Mouse (Mus musculus): ENCODE measurements around the gene Smpd1. TPM values are rescaled to one million over a fixed set of nuclear protein-coding genes. Genes with fewer than 3 reads are reported as not detected.

The Smpd1 gene
- 10 to 100 TPM; 50.9 to 51.5 TPM for total RNA-seq (2021)
- long read RNA-seq, experiment 1, transcript Smpd1-201 (6 exons, 2,412 nt) = major isoform, 41 of 49 reads
- long read RNA-seq, experiment 1, partial matches to known transcripts = 4 of 49 reads
- long read RNA-seq, experiment 1, other reads (novel, unspliced or antisense) = 4 of 49 reads
- long read RNA-seq, experiment 2, transcript Smpd1-201 (6 exons, 2,412 nt) = major isoform, 64 of 73 reads
- long read RNA-seq, experiment 2, partial matches to known transcripts = 5 of 73 reads
- long read RNA-seq, experiment 2, other reads (novel, unspliced or antisense) = 4 of 73 reads

DNA sequence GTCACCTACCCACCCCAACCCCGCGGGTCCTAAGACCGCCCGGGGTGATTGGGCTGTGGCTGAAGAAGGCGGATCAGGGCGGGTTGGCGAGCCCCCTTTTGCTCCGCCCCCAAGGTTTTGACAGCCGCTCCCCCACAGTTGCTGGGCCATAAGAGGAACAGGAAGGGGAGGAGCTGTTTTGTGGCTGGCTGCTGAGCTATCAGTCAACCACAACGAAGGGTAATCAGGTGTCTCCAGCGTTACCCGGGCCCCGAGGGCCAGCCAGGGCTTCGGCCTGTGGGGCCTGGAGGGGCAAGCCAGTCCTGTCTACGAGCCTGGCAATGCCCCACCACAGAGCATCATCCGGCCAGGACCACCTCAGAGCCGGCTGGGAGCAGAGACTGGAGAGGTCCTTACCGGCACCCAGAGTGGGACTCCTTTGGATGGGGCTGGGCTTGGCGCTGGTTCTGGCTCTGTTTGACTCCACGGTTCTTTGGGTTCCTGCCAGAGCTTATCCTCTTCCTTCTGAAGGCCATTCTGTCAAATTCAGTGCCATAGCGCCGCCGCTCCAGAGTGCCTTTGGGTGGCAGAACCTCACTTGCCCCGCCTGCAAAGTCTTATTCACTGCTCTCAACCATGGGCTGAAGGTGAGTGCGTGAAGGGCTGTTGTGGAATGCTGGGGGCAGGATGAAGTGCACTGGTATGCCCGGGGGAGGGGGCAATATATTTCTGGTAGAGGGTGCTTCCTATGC, at the start of gene Smpd1:
TSS of gene Smpd1 (plus strand) at position 149 of the 731 bp plus-strand sequence.
- peak; percentile 82 to 90 for DNase-seq
- intact Hi-C loops (cut with DNase I) = loop anchor here (2.0 kb wide), 1 partner anchor 26 kb away; the partner anchor contains the start of gene Apbb1

DNA sequence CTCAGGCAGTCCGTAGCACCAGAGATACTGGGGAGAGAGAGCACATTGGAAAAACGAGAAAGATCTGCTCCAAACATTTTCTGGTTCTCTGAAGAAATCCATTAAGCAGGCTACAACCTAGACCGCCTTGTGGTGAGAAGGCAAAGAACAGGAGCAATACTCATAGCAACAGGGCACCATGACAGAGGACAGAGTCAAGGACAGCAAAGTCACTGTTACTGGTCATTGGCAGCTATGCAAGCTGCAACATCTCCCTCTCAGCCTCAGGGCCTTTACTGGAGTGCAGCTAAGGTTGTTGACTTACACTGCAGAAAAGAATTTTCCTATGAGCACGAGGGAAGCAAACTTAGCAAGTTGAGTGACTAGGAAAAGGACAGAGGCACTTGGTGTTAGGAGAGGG, 46.9 kb upstream of the Smpd1 start:
- DNase-seq = no peak
- intact Hi-C loops (cut with DNase I) = no loop called here

DNA sequence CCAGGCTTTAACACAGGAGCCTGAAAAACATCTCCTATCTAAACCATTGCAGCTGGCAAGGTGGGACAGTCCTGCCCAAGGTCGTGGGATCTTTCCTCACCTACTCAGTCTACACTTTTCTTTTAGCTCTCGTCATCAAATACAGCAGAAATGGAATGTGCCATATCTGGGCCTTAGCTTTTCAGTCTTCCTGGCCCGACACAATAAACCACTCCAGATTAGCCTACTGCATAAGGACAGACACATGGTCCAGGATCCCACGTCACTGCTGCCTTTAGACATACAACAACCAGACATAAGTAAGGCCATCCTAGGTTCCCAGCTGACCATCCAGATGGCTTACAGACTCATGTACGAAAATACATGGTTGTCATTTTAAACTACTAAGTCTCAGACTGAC, 44.0 kb upstream of the Smpd1 start:
- intact Hi-C loops (cut with DNase I) = loop anchor here (5.0 kb wide), 1 partner anchor 33 kb away; no protein-coding TSS in a partner anchor
- no peak for DNase-seq

DNA sequence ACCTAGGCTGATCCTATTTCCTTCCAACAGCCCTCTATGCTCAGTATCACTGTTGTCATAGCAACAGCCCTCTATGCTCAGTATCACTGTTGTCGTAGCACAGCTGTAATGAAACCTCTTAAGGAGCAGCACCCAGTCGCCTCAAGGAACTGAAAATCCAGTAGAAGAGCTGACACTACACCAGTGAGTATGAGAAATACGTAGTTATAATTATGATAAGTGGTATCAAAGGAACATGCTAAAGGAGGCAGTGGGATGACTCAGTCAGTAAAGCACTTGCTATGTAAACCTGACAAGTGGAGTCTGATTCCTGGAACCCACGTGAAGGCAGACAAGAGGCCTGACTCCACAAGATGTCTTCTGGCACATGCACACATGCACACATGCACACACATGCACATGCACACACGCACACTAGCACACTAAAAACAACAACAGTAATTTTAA, 40.3 kb upstream of the Smpd1 start:
- intact Hi-C loops (cut with DNase I) = loop anchor here (2.0 to 5.0 kb wide), 2 partner anchors 37 to 101 kb away; no protein-coding TSS in a partner anchor
- DNase-seq = no peak

DNA sequence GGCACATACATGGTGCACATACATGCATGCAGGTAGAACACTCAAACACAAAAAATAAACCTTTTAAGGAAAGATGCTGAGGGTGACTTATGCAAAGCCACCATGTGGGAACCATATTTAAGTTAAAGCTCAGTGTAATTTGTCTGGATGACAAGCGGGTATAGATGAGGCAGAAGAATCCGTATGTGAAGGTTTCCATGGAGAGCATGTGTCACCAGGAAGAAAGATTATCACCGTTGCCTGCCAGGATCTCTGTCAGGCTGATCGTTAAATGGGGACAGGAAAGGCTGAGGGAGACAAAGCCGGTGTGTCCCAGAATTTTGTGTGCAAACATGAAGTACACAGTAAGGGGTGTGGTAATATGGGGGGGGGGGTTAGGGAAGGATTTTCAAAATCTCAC, 39.6 kb upstream of the Smpd1 start:
- intact Hi-C loops (cut with DNase I) = loop anchor here (2.0 to 5.0 kb wide), 2 partner anchors 37 to 102 kb away; no protein-coding TSS in a partner anchor
- no peak for DNase-seq

DNA sequence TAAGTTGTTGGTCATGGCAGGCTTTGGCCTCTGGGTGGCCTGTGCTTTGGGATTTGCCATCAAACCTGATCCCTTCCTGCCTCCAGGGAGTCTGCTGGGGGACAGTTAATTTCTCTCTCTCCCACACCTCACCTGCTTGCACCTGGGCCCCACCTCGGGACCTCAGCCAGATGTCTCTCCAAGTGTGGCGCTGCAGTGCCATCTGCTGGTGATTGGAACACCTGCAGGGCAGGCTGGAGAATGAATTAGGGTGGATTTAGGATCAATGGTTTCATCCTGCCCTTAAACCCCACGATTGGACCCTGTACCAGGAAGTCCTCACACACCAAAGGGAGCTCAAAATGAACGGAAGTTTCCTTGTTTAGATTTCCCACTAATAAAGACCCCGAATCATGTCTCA, 39.0 kb upstream of the Smpd1 start:
- intact Hi-C loops (cut with DNase I) = loop anchor here (2.0 kb wide), 1 partner anchor 102 kb away; no protein-coding TSS in a partner anchor

DNA sequence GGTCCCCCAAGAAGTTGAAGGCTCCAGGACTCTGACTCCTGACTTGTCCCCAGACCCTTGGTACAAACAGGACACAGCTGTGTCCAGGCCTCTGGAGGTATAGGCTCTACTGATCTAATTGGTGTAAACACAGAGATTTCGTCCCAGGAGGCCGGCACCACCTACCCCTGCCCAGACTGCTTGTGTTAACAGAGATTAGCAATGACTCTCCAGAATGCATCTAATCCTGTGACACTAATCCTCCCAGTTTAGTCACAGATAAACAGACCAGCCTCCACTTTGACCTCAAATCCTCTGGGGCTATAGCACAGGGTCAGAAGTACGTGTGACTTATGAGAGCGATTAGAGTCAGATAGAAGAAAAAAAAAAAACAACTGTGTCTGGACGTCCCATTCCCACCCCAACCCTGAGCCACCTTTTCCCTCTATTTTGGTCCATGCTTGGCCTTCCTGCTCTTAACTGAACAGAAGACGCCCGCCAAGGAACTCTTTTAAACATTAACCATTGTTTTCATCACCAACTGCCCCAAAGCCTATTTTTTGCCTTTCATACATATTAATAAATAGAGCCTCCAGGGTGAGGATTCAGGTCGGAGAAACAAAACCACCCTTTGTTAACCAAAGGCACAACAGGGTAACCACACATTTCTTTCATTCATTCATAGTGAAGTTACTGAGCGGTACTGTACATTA, 37.3 kb upstream of the Smpd1 start:
- DNase-seq = no peak
- intact Hi-C loops (cut with DNase I) = no loop called here

More for the DNA sequence above, 39.0 kb upstream of the Smpd1 start:
- peak; percentile 27 to 36 for DNase-seq

DNA sequence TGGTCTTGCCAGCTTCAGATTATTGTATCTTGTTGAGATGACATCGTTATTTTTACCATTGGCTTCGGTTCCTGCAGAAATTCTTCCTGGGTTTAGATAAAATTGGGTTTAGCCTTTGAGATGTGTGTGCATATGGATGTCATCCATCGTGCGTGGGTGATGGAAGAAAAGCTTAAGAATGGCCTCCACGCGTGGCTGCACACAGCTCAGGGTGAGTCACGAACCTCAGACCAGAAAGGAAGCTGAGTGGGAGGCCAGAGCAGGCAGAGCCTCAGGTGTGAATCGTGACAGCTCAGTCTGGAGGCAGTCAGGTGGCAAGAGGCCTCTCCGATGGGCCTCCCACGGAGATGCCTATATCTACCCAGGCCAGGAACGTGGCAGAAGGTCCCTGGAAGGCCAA, 34.8 kb upstream of the Smpd1 start:
- intact Hi-C loops (cut with DNase I) = no loop called here
- DNase-seq = no peak

DNA sequence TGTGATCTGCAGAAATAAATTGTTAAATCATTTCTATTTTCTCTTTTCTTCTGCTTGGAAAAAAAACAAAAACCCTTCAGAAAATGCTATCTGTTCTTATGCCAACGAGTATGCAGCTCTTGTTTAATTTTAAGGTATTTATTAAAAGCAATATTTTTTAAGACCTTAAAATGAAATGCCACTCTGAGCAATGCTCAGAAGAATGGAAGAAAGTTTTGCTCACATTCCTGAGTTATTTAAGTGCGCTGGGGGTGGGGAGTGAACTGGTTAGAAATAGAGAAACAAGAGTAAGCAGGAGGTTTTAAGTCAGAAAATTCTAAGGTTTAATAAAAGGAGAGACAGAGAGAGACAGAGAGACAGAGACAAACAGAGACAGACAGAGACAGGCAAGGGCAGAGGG, 34.4 kb upstream of the Smpd1 start:
- intact Hi-C loops (cut with DNase I) = no loop called here
- no peak for DNase-seq

DNA sequence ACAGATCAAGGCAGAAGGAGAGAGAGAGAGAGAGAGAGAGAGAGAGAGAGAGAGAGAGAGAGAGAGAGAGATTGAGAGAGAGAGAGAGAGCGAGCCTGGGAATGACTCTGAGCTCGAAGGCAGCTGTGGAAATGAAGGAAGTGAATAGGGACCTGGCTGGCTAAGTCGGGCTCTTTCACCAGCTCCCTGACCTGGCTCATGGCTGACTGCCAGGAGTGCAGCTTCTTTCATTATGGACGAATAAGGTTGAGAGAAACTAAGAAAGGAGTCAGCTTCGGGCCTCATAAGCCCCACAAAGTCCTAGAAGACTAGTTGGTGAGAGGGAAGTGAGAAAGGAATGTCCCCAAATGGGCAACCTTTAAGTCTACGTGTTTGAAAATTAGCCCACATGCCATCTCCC, 34.0 kb upstream of the Smpd1 start:
- DNase-seq = no peak
- intact Hi-C loops (cut with DNase I) = no loop called here

DNA sequence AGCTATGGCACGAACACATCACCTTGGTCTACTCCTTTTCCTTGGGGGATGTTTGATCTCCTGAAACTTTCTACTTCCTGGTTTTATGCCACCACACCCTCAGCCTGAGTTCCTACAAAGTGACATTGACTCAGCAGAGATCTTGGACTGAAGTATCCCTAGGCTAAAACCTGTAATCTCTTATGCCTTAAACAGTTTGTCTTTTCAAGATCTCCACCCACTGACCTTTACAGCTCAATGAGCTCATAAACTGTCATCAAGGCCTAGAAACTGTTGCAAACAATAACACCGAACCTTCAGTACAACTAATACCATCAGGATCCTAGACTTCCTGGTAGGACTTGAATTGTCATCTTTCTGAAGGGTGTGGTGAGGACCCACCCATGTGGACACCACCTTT, 29.9 kb upstream of the Smpd1 start:
- no peak for DNase-seq
- intact Hi-C loops (cut with DNase I) = no loop called here

DNA sequence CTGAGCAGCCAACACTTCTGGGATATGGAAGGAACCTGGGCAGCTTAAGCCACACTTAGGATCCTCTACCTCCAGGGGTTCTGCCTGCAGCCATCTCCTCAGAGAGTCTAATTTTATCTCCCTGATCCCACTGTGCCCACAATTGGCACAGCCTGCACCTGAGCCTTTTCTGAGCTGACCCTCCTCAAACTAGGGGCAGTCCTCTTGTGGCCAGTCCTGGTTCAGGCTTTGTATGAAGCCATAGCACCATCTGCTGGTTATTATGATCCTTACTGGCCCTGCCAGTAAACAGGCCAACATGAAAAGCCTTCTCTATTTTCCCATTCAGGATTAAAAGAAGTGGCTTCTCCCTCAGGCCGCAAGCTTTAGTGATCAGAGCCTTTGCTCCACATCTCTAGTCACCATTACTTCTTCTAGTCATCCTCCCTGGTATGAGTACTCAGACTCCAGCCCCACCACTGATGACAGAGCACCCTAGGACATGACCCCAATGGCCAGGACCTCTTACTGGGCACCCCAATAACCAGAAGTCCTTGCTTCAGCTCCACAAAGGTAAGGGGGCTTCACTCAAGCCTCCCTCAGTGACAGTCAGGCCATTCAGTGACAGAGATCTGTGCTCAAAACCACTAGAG, 26.7 kb upstream of the Smpd1 start:
- DNase-seq = no peak
- intact Hi-C loops (cut with DNase I) = no loop called here

DNA sequence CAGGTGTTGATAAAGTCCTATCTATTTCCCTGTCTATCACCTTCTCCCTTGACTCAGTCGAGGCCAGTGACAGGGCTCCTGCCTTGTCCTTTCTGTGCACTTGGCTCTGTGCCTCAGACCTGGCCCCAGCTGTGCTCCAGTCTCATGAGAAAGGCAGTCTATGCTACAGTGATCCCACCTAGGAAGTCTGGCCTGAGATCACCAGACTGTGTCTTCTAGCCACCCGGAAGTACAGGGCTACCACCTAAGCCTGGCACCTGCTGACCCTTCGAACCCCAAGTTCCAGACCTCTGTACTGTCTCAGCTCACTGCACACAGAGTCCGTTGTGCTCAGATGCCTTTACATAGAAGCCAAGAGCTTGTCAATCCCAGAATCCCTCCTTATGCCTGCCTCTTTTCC, 26.1 kb upstream of the Smpd1 start:
- intact Hi-C loops (cut with DNase I) = no loop called here
- DNase-seq = no peak

DNA sequence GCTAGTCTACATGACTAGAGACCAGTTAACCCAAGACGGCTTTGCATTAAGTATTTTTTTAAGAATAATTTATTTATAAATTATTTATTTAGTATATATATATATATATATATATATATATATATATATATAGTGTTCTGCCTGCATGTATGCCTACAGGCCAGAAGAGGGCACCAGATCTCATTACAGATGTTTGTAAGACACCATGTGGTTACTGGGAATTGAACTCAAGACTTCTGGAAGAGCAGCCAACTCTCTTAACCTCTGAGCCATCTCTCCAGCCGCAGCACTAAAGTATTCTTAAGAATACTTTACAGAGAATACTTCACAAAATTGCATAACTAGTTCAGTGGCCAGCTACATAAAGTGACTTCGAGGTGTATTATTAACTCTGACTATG, 20.0 kb upstream of the Smpd1 start:
- intact Hi-C loops (cut with DNase I) = no loop called here
- no peak for DNase-seq

DNA sequence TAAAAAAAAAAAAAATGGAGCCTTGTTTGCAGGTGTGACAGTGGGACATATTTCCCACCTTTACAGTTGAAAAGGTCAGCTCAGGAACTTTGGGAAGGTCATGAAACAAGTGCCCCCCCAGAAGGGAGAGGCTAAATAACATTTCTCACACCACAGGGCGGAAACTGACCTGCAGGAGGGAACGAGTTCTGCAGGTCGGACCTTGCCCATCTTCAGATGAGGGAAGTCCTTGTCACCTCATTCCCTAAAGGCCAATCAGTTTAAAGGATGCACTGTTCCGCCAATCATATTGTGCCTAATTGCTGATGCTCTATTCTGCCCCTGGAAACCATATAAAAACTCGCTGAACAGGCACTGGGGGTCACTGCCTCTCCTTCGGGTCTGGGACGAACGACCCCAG, 8.2 kb upstream of the Smpd1 start:
- no peak for DNase-seq
- intact Hi-C loops (cut with DNase I) = loop anchor here (10.0 kb wide), 1 partner anchor 189 kb away; the partner anchor contains the start of genes Ilk and Rrp8

DNA sequence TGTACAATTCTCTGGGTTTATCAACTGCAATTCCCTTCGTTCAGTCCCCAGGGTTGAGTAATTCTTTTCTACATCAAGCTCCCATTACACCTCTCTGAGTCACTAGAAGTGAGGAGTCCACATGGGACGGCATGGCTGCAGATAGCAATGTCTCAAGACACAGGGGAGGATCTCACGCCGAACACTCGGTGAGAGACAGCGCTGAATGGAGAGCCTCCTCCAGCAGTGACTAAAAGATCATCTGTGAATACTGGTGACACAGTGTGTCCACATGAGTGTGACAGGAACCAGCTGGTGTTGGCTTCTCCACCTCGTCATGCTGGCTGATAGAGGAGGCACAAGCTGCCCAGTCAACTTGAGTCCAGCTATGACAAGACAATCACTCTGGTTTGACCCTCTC, 6.2 kb upstream of the Smpd1 start:
- intact Hi-C loops (cut with DNase I) = loop anchor here (10.0 kb wide), 1 partner anchor 187 kb away; the partner anchor contains the start of genes Ilk and Rrp8
- no peak for DNase-seq

DNA sequence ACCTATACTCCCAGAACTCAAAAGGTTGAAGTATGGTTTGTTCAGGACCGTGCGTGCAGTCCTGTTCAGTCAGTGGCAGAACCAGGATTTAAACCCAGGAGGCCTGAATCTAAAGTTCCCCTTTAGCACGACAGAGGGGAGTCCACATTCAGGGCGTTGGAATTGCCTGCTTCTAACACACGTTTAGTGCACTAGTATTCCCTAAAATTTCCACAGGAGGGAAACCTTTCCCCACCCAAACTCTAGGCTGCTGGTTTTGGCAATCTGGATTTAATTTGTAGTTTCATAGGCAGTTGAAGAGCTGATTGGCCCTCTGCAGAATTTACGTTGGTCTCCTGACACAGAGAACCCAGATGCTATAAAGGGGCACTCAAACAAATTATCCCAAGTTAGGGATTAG, 5.1 kb upstream of the Smpd1 start:
- no peak for DNase-seq
- intact Hi-C loops (cut with DNase I) = loop anchor here (10.0 kb wide), 1 partner anchor 186 kb away; the partner anchor contains the start of genes Ilk and Rrp8

DNA sequence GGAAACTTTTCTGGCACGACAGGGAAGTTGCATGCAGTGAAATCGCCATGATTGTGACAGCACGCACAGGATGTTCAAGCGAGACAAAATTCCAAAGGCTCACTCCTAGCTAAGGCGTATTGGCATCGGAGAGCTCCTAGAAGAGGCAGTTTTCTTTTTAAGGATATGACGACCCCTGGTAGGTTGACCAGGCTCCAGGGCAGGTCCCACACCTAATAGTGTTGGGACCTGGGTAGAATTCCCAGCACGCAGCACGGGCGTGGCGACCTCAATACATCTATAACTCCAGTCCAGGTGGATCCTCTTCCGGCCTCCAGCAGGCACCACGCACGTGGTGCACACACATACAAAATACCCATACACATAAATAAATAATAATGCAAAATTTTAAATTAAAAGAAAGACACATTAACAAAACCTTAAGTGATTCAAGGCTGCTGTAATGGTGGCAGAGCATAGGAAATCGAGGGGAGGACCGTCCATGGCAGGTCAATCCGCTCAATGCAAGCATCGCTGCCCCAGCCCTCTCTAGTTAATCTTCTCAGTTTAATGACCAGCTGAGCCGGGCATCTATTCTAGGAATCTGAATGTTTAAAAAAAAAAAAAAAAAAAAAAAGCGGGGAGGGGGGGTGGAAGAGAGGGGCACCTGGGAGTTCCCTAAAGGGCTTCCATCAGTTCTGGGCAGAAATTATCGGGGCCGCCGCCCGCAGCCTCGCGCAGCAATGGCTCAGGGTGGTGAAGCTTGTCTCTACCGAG, 526 bp upstream of the Smpd1 start:
- intact Hi-C loops (cut with DNase I) = loop anchor here (2.0 kb wide), 1 partner anchor 27 kb away; the partner anchor contains the start of gene Apbb1
- DNase-seq = no peak

DNA sequence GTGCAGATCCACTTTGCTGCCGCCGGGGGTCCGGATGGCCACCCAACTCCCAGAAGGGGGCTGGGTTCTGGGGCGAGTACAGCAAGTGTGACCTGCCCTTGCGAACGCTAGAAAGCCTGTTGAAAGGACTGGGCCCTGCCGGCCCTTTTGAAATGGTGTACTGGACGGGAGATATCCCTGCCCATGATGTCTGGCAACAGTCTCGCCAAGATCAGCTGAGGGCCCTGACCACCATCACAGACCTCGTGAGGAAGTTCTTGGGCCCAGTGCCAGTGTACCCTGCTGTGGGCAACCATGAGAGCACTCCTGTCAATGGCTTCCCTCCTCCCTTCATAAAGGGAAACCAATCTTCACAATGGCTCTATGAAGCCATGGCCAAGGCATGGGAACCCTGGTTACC, 1.4 kb downstream of the Smpd1 start:
- intact Hi-C loops (cut with DNase I) = loop anchor here (2.0 kb wide), 1 partner anchor 25 kb away; the partner anchor contains the start of gene Apbb1
- no peak for DNase-seq

DNA sequence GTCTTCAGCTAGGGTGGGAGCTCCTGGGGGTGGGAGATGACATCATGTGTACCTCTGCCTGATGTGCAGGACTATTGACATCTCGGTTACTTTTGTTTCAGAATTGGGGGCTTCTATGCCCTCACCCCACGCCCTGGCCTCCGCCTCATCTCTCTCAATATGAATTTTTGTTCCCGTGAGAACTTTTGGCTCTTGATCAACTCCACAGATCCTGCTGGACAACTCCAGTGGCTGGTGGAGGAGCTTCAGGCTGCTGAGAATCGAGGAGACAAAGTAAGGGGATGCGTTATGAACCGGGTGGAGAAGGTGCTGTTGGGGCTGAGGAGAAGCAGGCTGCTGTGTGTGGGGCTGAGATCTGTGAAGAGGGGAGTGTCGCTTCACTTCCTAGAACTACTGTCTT, 2.2 kb downstream of the Smpd1 start:
- no peak for DNase-seq
- intact Hi-C loops (cut with DNase I) = no loop called here
